ENCODE assay signal across 12 mouse cellular contexts in genomic region chr4:59315553-59316405, GRCm38 (mm10).
DNase-seq lines count a peak whose midpoint lies in the region; ATAC-seq and TF ChIP-seq lines count a peak whose summit lies in the region.
"Had no signal": no experiment of that assay in that cellular context is flagged by ENCODE, and none has a peak within 500 bp of the region (broad histone marks: within the 10 kb centered on the region; RNA-seq: fewer than 3 reads in every experiment).

No protein-coding gene starts in this region.

- DNase-seq in 3T3-L1 (ENCODE audit: low read depth, low spot score) = peak; percentile 89
- DNase-seq in Muller cell, postnatal 12 days (ENCODE audit: inconsistent ontology term) = peak; percentile 98
- DNase-seq in fibroblast of lung, adult 2 months (ENCODE audit: low read depth) = peak; percentile 87
- no peak for DNase-seq in left cerebral cortex, postnatal 36 days (ENCODE audit: low spot score in 2 of 2)
- no peak for DNase-seq in retina, embryonic 14.5 days (ENCODE audit: low spot score)
- DNase-seq: adrenal gland, postnatal 36 days; cerebellum, adult 9-10 months had no signal

- H3K4me1 ChIP-seq in intestine, embryonic 15.5 days (replicated peaks) = peaks cover 20% of the 10 kb centered on the region
- peaks cover 3% of the 10 kb centered on the region; the same call in 1 of the 2 replicates for H3K4me1 ChIP-seq in intestine, postnatal 0 days (replicated peaks; ENCODE audit: control insufficient read depth, insufficient read depth, low read length)

- peak overlapping the region; percentile 49; the same call in 1 of the 2 replicates for H3K27ac ChIP-seq in intestine, embryonic 15.5 days
- H3K27ac ChIP-seq in intestine, postnatal 0 days (ENCODE audit: low read depth, low read length) = no peak overlapping the region; the same call in 1 of the 2 replicates

- no peak for TF ChIP-seq CTCF in intestine, postnatal 0 days (IDR thresholded peaks at IDR 0.05; ENCODE audit: low read depth)

- WGBS in intestine, embryonic 15.5 days = 60% methylated on average over 15 of the region's 15 CpGs
- WGBS in intestine, postnatal 0 days = 70% methylated on average over 15 of the region's 15 CpGs

- intact Hi-C loops in left cerebral cortex, postnatal 36 days (cut with DNase I) = no loop called here

- no peak overlapping the region for H3K4me3 ChIP-seq in intestine, embryonic 15.5 days (replicated peaks)
- H3K4me3 ChIP-seq in intestine, postnatal 0 days (ENCODE audit: low read depth, low read length) = no peak overlapping the region

- no peaks in the 10 kb centered on the region for H3K36me3 ChIP-seq in intestine, embryonic 15.5 days
- H3K36me3 ChIP-seq in intestine, postnatal 0 days (ENCODE audit: control insufficient read depth, insufficient read depth) = no peaks in the 10 kb centered on the region

- no peak overlapping the region for H3K4me2 ChIP-seq in intestine, embryonic 15.5 days (replicated peaks)
- H3K4me2 ChIP-seq in intestine, postnatal 0 days (replicated peaks; ENCODE audit: low read depth) = no peak overlapping the region

- no peaks in the 10 kb centered on the region for H3K9me3 ChIP-seq in intestine, embryonic 15.5 days
- no peaks in the 10 kb centered on the region for H3K9me3 ChIP-seq in intestine, postnatal 0 days (ENCODE audit: control insufficient read depth)
- H3K9me3 ChIP-seq: G1E had no signal

- no peak overlapping the region for H3K9ac ChIP-seq in intestine, embryonic 15.5 days
- H3K9ac ChIP-seq in intestine, postnatal 0 days (ENCODE audit: low read depth, low read length) = no peak overlapping the region

- no peak for ATAC-seq in intestine, embryonic 15.5 days
- no peak for ATAC-seq in intestine, postnatal 0 days
- ATAC-seq in erythroblast, adult 5-6 weeks (replicated peaks; ENCODE audit: low FRiP score, poor library complexity, severe bottlenecking) = no peak
- ATAC-seq: inflammation-experienced regulatory T-cells, adult 6 months had no signal

- H3K27me3 ChIP-seq in intestine, embryonic 15.5 days (replicated peaks) = no peaks in the 10 kb centered on the region
- no peaks in the 10 kb centered on the region for H3K27me3 ChIP-seq in intestine, postnatal 0 days (replicated peaks; ENCODE audit: control insufficient read depth, insufficient read depth, low read length)

Comparison
In these comparisons a context has a peak if more than half of its experiments do, and no peak if none do; other contexts are left out.
1. DNase-seq: peak in 3T3-L1 (single experiment), Muller cell, postnatal 12 days (single experiment) and fibroblast of lung, adult 2 months (single experiment); none in left cerebral cortex, postnatal 36 days (0 of 2) and retina, embryonic 14.5 days (single experiment).